Comparison of ENCODE assay signal across 28 mouse cellular contexts in the genomic region with DNA sequence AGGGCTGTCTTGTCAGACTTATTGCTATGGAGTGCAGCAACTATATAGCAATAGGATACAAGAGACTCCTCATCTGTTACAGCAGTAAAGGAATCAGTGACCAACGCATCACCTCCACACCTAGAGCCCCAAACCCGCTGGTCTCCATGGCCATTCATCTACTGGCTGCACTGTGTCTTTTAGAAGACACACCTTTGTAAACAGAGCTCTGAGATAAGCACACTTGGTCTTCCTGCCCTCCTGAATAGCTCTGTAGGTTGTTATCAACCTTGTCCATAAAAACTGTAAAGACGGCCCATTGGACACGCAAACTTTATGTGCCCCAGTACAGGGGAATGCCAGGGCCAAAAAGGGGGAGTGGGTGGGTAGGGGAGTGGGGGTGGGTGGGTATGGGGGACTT. TPM values are rescaled to one million over a fixed set of nuclear protein-coding genes. Genes with fewer than 3 reads are reported as not detected.
DNase-seq lines count a peak whose midpoint lies in the region; ATAC-seq lines count a peak whose summit lies in the region.
"Had no signal": no experiment of that assay in that cellular context is flagged by ENCODE, and none has a peak within 500 bp of the region (broad histone marks: within the 10 kb centered on the region; RNA-seq: fewer than 3 reads in every experiment).

No protein-coding gene starts in this region.

- no peak overlapping the region for H3K4me2 ChIP-seq in heart, embryonic 12.5 days
- H3K4me2 ChIP-seq in intestine, embryonic 16.5 days (ENCODE audit: low read depth, low read length), result no peak overlapping the region
- peak overlapping the region; percentile 22 for H3K4me2 ChIP-seq in liver, embryonic 13.5 days
- H3K4me2 ChIP-seq: hindbrain, embryonic 13.5 days; kidney, embryonic 15.5 days; lung, embryonic 14.5 days; midbrain, embryonic 12.5 days; neural tube, embryonic 13.5 days had no signal

- no peaks in the 10 kb centered on the region for H3K4me1 ChIP-seq in heart, embryonic 12.5 days (replicated peaks)
- H3K4me1 ChIP-seq in intestine, embryonic 16.5 days (ENCODE audit: control insufficient read depth, insufficient read depth, low read length), result no peaks in the 10 kb centered on the region
- H3K4me1 ChIP-seq in liver, embryonic 13.5 days (replicated peaks), result peaks cover 42% of the 10 kb centered on the region
- H3K4me1 ChIP-seq: hindbrain, embryonic 13.5 days; kidney, embryonic 15.5 days; midbrain, embryonic 12.5 days; neural tube, embryonic 13.5 days had no signal

- ATAC-seq in heart, embryonic 12.5 days (ENCODE audit: insufficient number of reproducible peaks, low FRiP score), result peak; percentile 80
- peak; percentile 74 for ATAC-seq in intestine, embryonic 16.5 days
- ATAC-seq in liver, embryonic 13.5 days (ENCODE audit: low read depth), result peak; percentile 96
- ATAC-seq in megakaryocyte progenitor cell, adult 5-6 weeks (replicated peaks; ENCODE audit: poor library complexity), result peak; percentile 29; the same call in 1 of the 2 replicates
- ATAC-seq: forebrain, embryonic 14.5 days had no signal

- H3K9ac ChIP-seq in heart, embryonic 12.5 days, result no peak overlapping the region
- no peak overlapping the region for H3K9ac ChIP-seq in intestine, embryonic 16.5 days (ENCODE audit: low read depth, low read length)
- peak overlapping the region; percentile 50 for H3K9ac ChIP-seq in liver, embryonic 13.5 days
- H3K9ac ChIP-seq: hindbrain, embryonic 13.5 days; kidney, embryonic 15.5 days; lung, embryonic 14.5 days; midbrain, embryonic 12.5 days; neural tube, embryonic 13.5 days had no signal

- no peak overlapping the region for H3K27ac ChIP-seq in heart, embryonic 12.5 days (ENCODE audit: poor library complexity, severe bottlenecking)
- no peak overlapping the region for H3K27ac ChIP-seq in intestine, embryonic 16.5 days (ENCODE audit: low read length)
- H3K27ac ChIP-seq in liver, embryonic 13.5 days, result peak overlapping the region; percentile 83
- H3K27ac ChIP-seq: gastrocnemius, adult 2 months; heart, adult 2 months; hindbrain, embryonic 13.5 days; kidney, embryonic 15.5 days; layer of hippocampus, adult 2 months; midbrain, embryonic 12.5 days; neural tube, embryonic 13.5 days had no signal

- no peaks in the 10 kb centered on the region for H3K27me3 ChIP-seq in heart, embryonic 12.5 days (replicated peaks)
- no peaks in the 10 kb centered on the region for H3K27me3 ChIP-seq in intestine, embryonic 16.5 days (replicated peaks; ENCODE audit: control insufficient read depth, insufficient read depth, low read length)
- no peaks in the 10 kb centered on the region for H3K27me3 ChIP-seq in liver, embryonic 13.5 days
- H3K27me3 ChIP-seq: hindbrain, embryonic 13.5 days; kidney, embryonic 15.5 days; midbrain, embryonic 12.5 days; neural tube, embryonic 13.5 days had no signal

- intact Hi-C loops in heart, postnatal 36 days (cut with DNase I), result no loop called here

- 77% methylated on average over 4 of the region's 4 CpGs for WGBS in heart, embryonic 12.5 days
- WGBS in intestine, embryonic 16.5 days, result 71% methylated on average over 4 of the region's 4 CpGs
- 28% methylated on average over 4 of the region's 4 CpGs for WGBS in liver, embryonic 13.5 days (ENCODE audit: insufficient replicate concordance)

- H3K4me3 ChIP-seq in heart, embryonic 12.5 days, result no peak overlapping the region
- H3K4me3 ChIP-seq in intestine, embryonic 16.5 days (ENCODE audit: low read length), result no peak overlapping the region
- H3K4me3 ChIP-seq in liver, embryonic 13.5 days (replicated peaks), result no peak overlapping the region
- H3K4me3 ChIP-seq: gastrocnemius, adult 2 months; heart, adult 2 months; hindbrain, embryonic 13.5 days; kidney, embryonic 15.5 days; layer of hippocampus, adult 2 months; midbrain, embryonic 12.5 days; neural tube, embryonic 13.5 days had no signal

- DNase-seq in heart, postnatal 36 days, result no peak
- DNase-seq in liver, embryonic 13.5 days, result peak; percentile 34
- DNase-seq in thymus, postnatal 36 days, result no peak
- DNase-seq in lung, postnatal 14 days, result no peak
- DNase-seq in urinary bladder, postnatal 36 days (ENCODE audit: low spot score in 2 of 2), result no peak
- DNase-seq: adrenal gland, postnatal 14 days; cerebellum, adult 11-12 months; cerebellum, adult 9-11 months; gastrocnemius, adult 2 months; gastrocnemius, postnatal 36 days; heart, adult 2 months; kidney, adult 18-20 months; kidney, postnatal 25 days; lung, embryonic 14.5 days; right cerebral cortex, postnatal 4 days had no signal

- peaks cover 26% of the 10 kb centered on the region for H3K36me3 ChIP-seq in heart, embryonic 12.5 days
- H3K36me3 ChIP-seq in intestine, embryonic 16.5 days (ENCODE audit: control insufficient read depth, insufficient read depth, low read length), result no peaks in the 10 kb centered on the region
- H3K36me3 ChIP-seq in liver, embryonic 13.5 days, result peaks cover 72% of the 10 kb centered on the region

- H3K9me3 ChIP-seq in heart, embryonic 12.5 days (replicated peaks), result no peaks in the 10 kb centered on the region
- no peaks in the 10 kb centered on the region for H3K9me3 ChIP-seq in intestine, embryonic 16.5 days (ENCODE audit: control insufficient read depth, low read length)
- H3K9me3 ChIP-seq in liver, embryonic 13.5 days (replicated peaks), result no peaks in the 10 kb centered on the region
- H3K9me3 ChIP-seq: G1E; hindbrain, embryonic 13.5 days; kidney, embryonic 15.5 days; midbrain, embryonic 12.5 days; neural tube, embryonic 13.5 days had no signal

RNA-seq across cellular contexts. Expression of a gene that starts 12.9 kb away (rescaled TPM):
- 0.14 TPM in 1 of 2 replicates, not detected in the other for polyA plus RNA-seq in heart, embryonic 12.5 days (2016; fragmentation: Nextera tagmentation; extraction: Ambion mirVana)
- total RNA-seq in heart, postnatal 36 days (2021), result under 1 TPM; 0.44 to 0.98 TPM
- polyA plus RNA-seq in intestine, embryonic 16.5 days (2015; fragmentation: Nextera tagmentation; extraction: Ambion mirVana), result 0.67 and 1.3 TPM in 2 replicates
- polyA plus RNA-seq in liver, embryonic 13.5 days (2015; fragmentation: Nextera tagmentation; extraction: Ambion mirVana), result 0.09 TPM in 1 of 2 replicates, not detected in the other
- total RNA-seq in megakaryocyte progenitor cell, adult 5-6 weeks (2015), result not detected in 2 replicates
- not detected in 2 replicates for total RNA-seq in megakaryocyte progenitor cell, adult 5-6 weeks (2017)
- total RNA-seq: G1E; megakaryocyte, adult 5-6 weeks had no signal
- polyA plus RNA-seq: forebrain, embryonic 14.5 days; G1E; hindbrain, embryonic 13.5 days; spleen, adult 2 months; testis, adult 2 months had no signal

RNA-seq across cellular contexts. Expression of a gene that starts 14.3 kb away (rescaled TPM):
- 107 and 116 TPM in 2 replicates for polyA plus RNA-seq in heart, embryonic 12.5 days (2016; fragmentation: Nextera tagmentation; extraction: Ambion mirVana)
- total RNA-seq in heart, postnatal 36 days (2021), result 10 to 100 TPM; 28.7 to 30.6 TPM
- 167 and 172 TPM in 2 replicates for polyA plus RNA-seq in intestine, embryonic 16.5 days (2015; fragmentation: Nextera tagmentation; extraction: Ambion mirVana)
- 351 and 380 TPM in 2 replicates for polyA plus RNA-seq in liver, embryonic 13.5 days (2015; fragmentation: Nextera tagmentation; extraction: Ambion mirVana)
- 58.3 and 68.8 TPM in 2 replicates for total RNA-seq in megakaryocyte progenitor cell, adult 5-6 weeks (2015)
- total RNA-seq in megakaryocyte progenitor cell, adult 5-6 weeks (2017), result 80.0 and 85.9 TPM in 2 replicates

RNA-seq across cellular contexts. Expression of a gene that starts 14.4 kb away (rescaled TPM):
- polyA plus RNA-seq in heart, embryonic 12.5 days (2016; fragmentation: Nextera tagmentation; extraction: Ambion mirVana), result 8.1 and 10.5 TPM in 2 replicates
- 1 to 10 TPM; 1.8 to 2.3 TPM for total RNA-seq in heart, postnatal 36 days (2021)
- polyA plus RNA-seq in intestine, embryonic 16.5 days (2015; fragmentation: Nextera tagmentation; extraction: Ambion mirVana), result 24.9 and 30.1 TPM in 2 replicates
- polyA plus RNA-seq in liver, embryonic 13.5 days (2015; fragmentation: Nextera tagmentation; extraction: Ambion mirVana), result 33.6 and 41.1 TPM in 2 replicates
- 1.6 and 1.8 TPM in 2 replicates for total RNA-seq in megakaryocyte progenitor cell, adult 5-6 weeks (2015)
- total RNA-seq in megakaryocyte progenitor cell, adult 5-6 weeks (2017), result 0.12 and 0.74 TPM in 2 replicates

Comparison
In these comparisons a context has a peak if more than half of its experiments do, and no peak if none do; other contexts are left out.
1. ATAC-seq: peak in every context shown above with its lines; median percentile 96 in liver, embryonic 13.5 days; 80 in heart, embryonic 12.5 days; 74 in intestine, embryonic 16.5 days; 29 in megakaryocyte progenitor cell, adult 5-6 weeks.